Mouse (Mus musculus) E14TG2a.4 (cell line): Measurements from ENCODE around the gene Smtnl1.

Source experiments
- CTCF ChIP-seq: conservative IDR thresholded peaks from 2 replicates; pipeline ENCODE4 v1.5.1; 2014; ENCODE audit warnings: low read length
- NANOG ChIP-seq: IDR thresholded peaks from 2 replicates; pipeline ENCODE4 v1.6.1; 2014; ENCODE audit warnings: borderline replicate concordance, low read length, mixed read lengths

DNA sequence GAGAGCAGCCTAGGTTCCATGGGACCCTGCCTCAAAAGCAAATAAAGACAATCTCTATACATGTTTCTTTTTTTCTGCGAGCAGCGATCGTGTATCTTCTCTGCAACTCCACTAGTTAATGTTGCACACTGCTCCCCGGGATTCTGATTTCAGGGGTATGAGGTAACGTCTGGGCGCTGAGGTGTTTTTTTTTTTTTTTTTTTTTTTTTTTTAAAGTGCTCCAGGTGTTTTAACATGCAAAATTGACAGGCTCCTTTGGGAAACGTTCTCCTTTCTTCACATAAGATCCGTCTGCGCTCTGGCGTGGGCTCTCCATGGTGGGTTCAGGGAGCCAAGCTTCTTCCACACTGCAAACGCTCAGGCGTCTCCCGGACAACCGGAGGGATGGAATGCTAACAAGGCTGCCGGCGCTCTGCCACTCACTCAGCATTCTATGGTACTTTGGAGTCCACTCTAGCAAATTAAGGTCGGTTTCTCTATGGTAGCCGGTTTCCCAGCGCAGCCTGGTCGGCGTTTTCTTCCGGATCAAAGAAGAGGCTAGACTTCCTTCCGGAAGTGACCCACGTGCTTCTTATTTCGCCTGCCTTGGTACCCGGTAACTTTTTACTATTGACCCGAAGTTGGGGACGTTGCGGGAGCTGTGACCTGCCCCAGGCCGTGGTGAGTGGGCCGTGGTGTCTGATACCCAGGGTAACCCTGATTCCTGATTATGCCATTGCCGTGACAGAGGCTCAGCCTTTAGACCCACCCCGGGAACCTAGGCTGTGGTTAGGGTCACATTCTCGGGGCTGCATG, 4.2 kb upstream of the Smtnl1 start, which contains the start of gene Timm10:
- TF ChIP-seq CTCF (no peak), NANOG (no peak)
